Mouse (Mus musculus): Measurements from ENCODE around the gene Hp. TPM values are rescaled to one million over a fixed set of nuclear protein-coding genes. Genes with fewer than 3 reads are reported as not detected.

The Hp gene
- polyA plus RNA-seq, 1 experiment from 2014 or later = 703 TPM

GRCm38 (mm10) chr8:109591367-109591766 is 12.4 kb upstream of the Hp start:
- H3K36me3 ChIP-seq (ENCODE audit: insufficient read depth, low read length) = no peaks in the 10 kb centered on the region
- no peak overlapping the region for H3K4me2 ChIP-seq (replicated peaks; ENCODE audit: low read depth, low read length)
- ATAC-seq = no peak
- H3K9me3 ChIP-seq (ENCODE audit: low read length) = no peaks in the 10 kb centered on the region
- 84% methylated on average over 3 of the region's 3 CpGs for WGBS
- no peak for DNase-seq (ENCODE audit: low spot score)
- H3K9ac ChIP-seq (replicated peaks; ENCODE audit: low read depth) = no peak overlapping the region
- H3K27me3 ChIP-seq (replicated peaks; ENCODE audit: insufficient read depth, low read length) = no peaks in the 10 kb centered on the region
- no peak overlapping the region for H3K27ac ChIP-seq (ENCODE audit: low read length)
- no peak overlapping the region for H3K4me3 ChIP-seq (ENCODE audit: low read depth, low read length)
- H3K4me1 ChIP-seq (ENCODE audit: insufficient read depth, low read depth, low read length) = no peaks in the 10 kb centered on the region
- TF ChIP-seq EP300 (IDR thresholded peaks at IDR 0.05) (no peak), CTCF (IDR thresholded peaks at IDR 0.05) (no peak)

GRCm38 (mm10) chr8:109590901-109591300 is 11.9 kb upstream of the Hp start:
- 86% methylated on average over 9 of the region's 9 CpGs for WGBS
- Histone ChIP-seq H3K4me2 (replicated peaks; ENCODE audit: low read depth, low read length) (no peak overlapping the region), H3K9me3 (ENCODE audit: low read length) (no peaks in the 10 kb centered on the region), H3K27ac (ENCODE audit: low read length) (no peak overlapping the region), H3K4me3 (ENCODE audit: low read depth, low read length) (no peak overlapping the region), H3K4me1 (ENCODE audit: insufficient read depth, low read depth, low read length) (no peaks in the 10 kb centered on the region), H3K9ac (replicated peaks; ENCODE audit: low read depth) (no peak overlapping the region), H3K27me3 (replicated peaks; ENCODE audit: insufficient read depth, low read length) (no peaks in the 10 kb centered on the region), H3K36me3 (ENCODE audit: insufficient read depth, low read length) (no peaks in the 10 kb centered on the region)
- ATAC-seq = no peak
- no peak for DNase-seq (ENCODE audit: low spot score)
- TF ChIP-seq EP300 (IDR thresholded peaks at IDR 0.05) = no peak
- no peak for TF ChIP-seq CTCF (IDR thresholded peaks at IDR 0.05)

GRCm38 (mm10) chr8:109586972-109587504 is 8.1 kb upstream of the Hp start:
- Histone ChIP-seq H3K27ac (ENCODE audit: low read length) (peak overlapping the region; percentile 64), H3K9ac (replicated peaks; ENCODE audit: low read depth) (no peak overlapping the region), H3K4me3 (ENCODE audit: low read depth, low read length) (no peak overlapping the region), H3K36me3 (ENCODE audit: insufficient read depth, low read length) (no peaks in the 10 kb centered on the region), H3K4me1 (ENCODE audit: insufficient read depth, low read depth, low read length) (no peaks in the 10 kb centered on the region), H3K4me2 (replicated peaks; ENCODE audit: low read depth, low read length) (no peak overlapping the region), H3K27me3 (replicated peaks; ENCODE audit: insufficient read depth, low read length) (no peaks in the 10 kb centered on the region), H3K9me3 (ENCODE audit: low read length) (no peaks in the 10 kb centered on the region)
- ATAC-seq = peak; percentile 87
- WGBS = 43% methylated on average over 7 of the region's 7 CpGs
- TF ChIP-seq EP300 (IDR thresholded peaks at IDR 0.05) (peak; percentile 48), CTCF (IDR thresholded peaks at IDR 0.05) (no peak)
- peak; percentile 88 for DNase-seq (ENCODE audit: low spot score)

- ATAC-seq = peak; percentile 32; the same call in 1 of the 2 replicates
- no peaks in the 10 kb centered on the region for H3K9me3 ChIP-seq (ENCODE audit: low read length)
- peak; percentile 59; the same call in 1 of the 2 replicates for TF ChIP-seq EP300 (IDR thresholded peaks at IDR 0.05)
- TF ChIP-seq CTCF (IDR thresholded peaks at IDR 0.05) = no peak
These were observed 6.7 kb upstream of the Hp start for GRCm38 (mm10) chr8:109585652-109586051.

GRCm38 (mm10) chr8:109584830-109585229 is 5.9 kb upstream of the Hp start:
- Histone ChIP-seq H3K4me3 (ENCODE audit: low read depth, low read length) (no peak overlapping the region), H3K27ac (ENCODE audit: low read length) (peak overlapping the region; percentile 48), H3K9ac (replicated peaks; ENCODE audit: low read depth) (no peak overlapping the region), H3K4me2 (replicated peaks; ENCODE audit: low read depth, low read length) (no peak overlapping the region), H3K9me3 (ENCODE audit: low read length) (no peaks in the 10 kb centered on the region), H3K27me3 (replicated peaks; ENCODE audit: insufficient read depth, low read length) (no peaks in the 10 kb centered on the region), H3K36me3 (ENCODE audit: insufficient read depth, low read length) (no peaks in the 10 kb centered on the region), H3K4me1 (ENCODE audit: insufficient read depth, low read depth, low read length) (no peaks in the 10 kb centered on the region)
- WGBS = 63% methylated on average over 3 of the region's 3 CpGs
- no peak for ATAC-seq
- TF ChIP-seq EP300 (IDR thresholded peaks at IDR 0.05) (no peak), CTCF (IDR thresholded peaks at IDR 0.05) (no peak)
- no peak for DNase-seq (ENCODE audit: low spot score)

More at GRCm38 (mm10) chr8:109585652-109586051, 6.7 kb upstream of the Hp start:
- H3K27ac ChIP-seq (ENCODE audit: low read length) = peak overlapping the region; percentile 48
- H3K36me3 ChIP-seq (ENCODE audit: insufficient read depth, low read length) = no peaks in the 10 kb centered on the region
- H3K4me1 ChIP-seq (ENCODE audit: insufficient read depth, low read depth, low read length) = no peaks in the 10 kb centered on the region
- H3K9ac ChIP-seq (replicated peaks; ENCODE audit: low read depth) = no peak overlapping the region
- no peaks in the 10 kb centered on the region for H3K27me3 ChIP-seq (replicated peaks; ENCODE audit: insufficient read depth, low read length)
- H3K4me2 ChIP-seq (replicated peaks; ENCODE audit: low read depth, low read length) = no peak overlapping the region
- H3K4me3 ChIP-seq (ENCODE audit: low read depth, low read length) = no peak overlapping the region
- peak; percentile 79 for DNase-seq (ENCODE audit: low spot score)

GRCm38 (mm10) chr8:109584293-109584692 is 5.3 kb upstream of the Hp start:
- no peak overlapping the region for H3K9ac ChIP-seq (replicated peaks; ENCODE audit: low read depth)
- no peak overlapping the region for H3K4me3 ChIP-seq (ENCODE audit: low read depth, low read length)
- H3K9me3 ChIP-seq (ENCODE audit: low read length) = no peaks in the 10 kb centered on the region
- TF ChIP-seq EP300 (IDR thresholded peaks at IDR 0.05) (no peak), CTCF (IDR thresholded peaks at IDR 0.05) (no peak)
- H3K4me1 ChIP-seq (ENCODE audit: insufficient read depth, low read depth, low read length) = no peaks in the 10 kb centered on the region
- no peak for DNase-seq (ENCODE audit: low spot score)
- H3K36me3 ChIP-seq (ENCODE audit: insufficient read depth, low read length) = no peaks in the 10 kb centered on the region
- no peak for ATAC-seq
- no peaks in the 10 kb centered on the region for H3K27me3 ChIP-seq (replicated peaks; ENCODE audit: insufficient read depth, low read length)
- no peak overlapping the region for H3K4me2 ChIP-seq (replicated peaks; ENCODE audit: low read depth, low read length)
- H3K27ac ChIP-seq (ENCODE audit: low read length) = peak overlapping the region; percentile 48; the same call in 1 of the 2 replicates
- 68% methylated on average over 4 of the region's 4 CpGs for WGBS

GRCm38 (mm10) chr8:109576311-109576710 is 2.7 kb downstream of the Hp start:
- ATAC-seq = no peak
- no peak overlapping the region for H3K4me2 ChIP-seq (replicated peaks; ENCODE audit: low read depth, low read length)
- H3K9ac ChIP-seq (replicated peaks; ENCODE audit: low read depth) = no peak overlapping the region
- no peak overlapping the region for H3K27ac ChIP-seq (ENCODE audit: low read length)
- 0 out of 2 replicates have a peak, but pooled peaks cover 4% of the 10 kb centered on the region for H3K36me3 ChIP-seq (ENCODE audit: insufficient read depth, low read length)
- H3K4me3 ChIP-seq (ENCODE audit: low read depth, low read length) = no peak overlapping the region
- H3K4me1 ChIP-seq (ENCODE audit: insufficient read depth, low read depth, low read length) = no peaks in the 10 kb centered on the region
- no peaks in the 10 kb centered on the region for H3K27me3 ChIP-seq (replicated peaks; ENCODE audit: insufficient read depth, low read length)
- no peak for DNase-seq (ENCODE audit: low spot score)
- 64% methylated on average over 4 of the region's 4 CpGs for WGBS
- TF ChIP-seq CTCF (IDR thresholded peaks at IDR 0.05) (no peak), EP300 (IDR thresholded peaks at IDR 0.05) (no peak)
- no peaks in the 10 kb centered on the region for H3K9me3 ChIP-seq (ENCODE audit: low read length)

Measured in lung, postnatal 0 days (tissue).